Mouse (Mus musculus) thymus, adult 2 months (tissue): Measurements from ENCODE around the gene Frmd4a.

Source experiments
- CTCF ChIP-seq: fragments of 200-500 bp; IDR thresholded peaks from 2 replicates; pipeline ENCODE4 v1.5.1; 2012; ENCODE audit warnings: mild to moderate bottlenecking, control low read depth, low read length, moderate library complexity, borderline replicate concordance; ENCODE audit not compliant: control insufficient read depth, poor library complexity, insufficient read depth; ENCODE audit errors: extremely low read depth
- POLR2A ChIP-seq: fragments of 200-500 bp; IDR thresholded peaks from 2 replicates; pipeline ENCODE4 v1.6.1; 2012; ENCODE audit warnings: mild to moderate bottlenecking, low read length, control low read depth, moderate library complexity; ENCODE audit not compliant: control insufficient read depth, poor library complexity, insufficient read depth; ENCODE audit errors: extremely low read depth

- TF ChIP-seq CTCF, result no peak
- TF ChIP-seq POLR2A, result no peak
These were observed 630.6 kb downstream of the Frmd4a start for GRCm38 (mm10) chr2:4648094-4648493.
